Mouse (Mus musculus) heart, embryonic 14.5 days (tissue): ENCODE measurements around the gene Impg1. TPM values are rescaled to one million over a fixed set of nuclear protein-coding genes. Genes with fewer than 3 reads are reported as not detected.

Source experiments
- ATAC-seq: fragments of 200-750 bp; cut with Nextera tagmentation; 2 replicates; pipeline ENCODE4 v1.8.0; 2017; ENCODE audit warnings: low read depth, moderate TSS enrichment; ENCODE audit not compliant: insufficient number of reproducible peaks, insufficient read depth, low FRiP score
- H3K27ac ChIP-seq, 2 experiments: fragments of 200-500 bp in 1 of 2; fragments of 300-500 bp in 1 of 2; sonication (generic) in 1 of 2; replicated peaks in 1 of 2; 2 replicates each; pipeline ENCODE4 v1.5.1; 2012 to 2014; ENCODE audit warnings: low read depth in 2 of 2, low read length in 2 of 2, control low read depth in 1 of 2, mild to moderate bottlenecking in 1 of 2, mixed read lengths in 1 of 2; ENCODE audit not compliant: control insufficient read depth in 1 of 2, insufficient read depth in 1 of 2
- H3K27me3 ChIP-seq: fragments of 300-500 bp; sonication (generic); 2 replicates; pipeline ENCODE4 v1.6.1; 2014; ENCODE audit warnings: mild to moderate bottlenecking, low read length, control low read depth; ENCODE audit not compliant: control insufficient read depth, insufficient read depth
- H3K36me3 ChIP-seq: fragments of 300-500 bp; sonication (generic); 2 replicates; pipeline ENCODE4 v1.6.1; 2014; ENCODE audit warnings: mild to moderate bottlenecking, control low read depth, low read length, mixed read lengths; ENCODE audit not compliant: control insufficient read depth, insufficient read depth
- H3K4me1 ChIP-seq, 2 experiments: fragments of 200-500 bp in 1 of 2; fragments of 300-500 bp in 1 of 2; sonication (generic) in 1 of 2; 2 replicates each; pipeline ENCODE4 v1.6.1; 2012 to 2014; ENCODE audit warnings: low read length in 2 of 2, control low read depth in 1 of 2, mixed read lengths in 1 of 2; ENCODE audit not compliant: control insufficient read depth in 2 of 2, insufficient read depth in 2 of 2
- H3K4me2 ChIP-seq: fragments of 300-500 bp; sonication (generic); 2 replicates; pipeline ENCODE4 v1.6.1; 2014; ENCODE audit warnings: mild to moderate bottlenecking, low read length
- H3K4me3 ChIP-seq, 2 experiments: fragments of 200-500 bp in 1 of 2; fragments of 300-500 bp in 1 of 2; sonication (generic) in 1 of 2; 2 replicates each; pipeline ENCODE4 v1.5.1; 2012 to 2014; ENCODE audit warnings: low read length in 2 of 2, mild to moderate bottlenecking in 2 of 2, control low read depth in 1 of 2, low read depth in 1 of 2, moderate library complexity in 1 of 2; ENCODE audit not compliant: control insufficient read depth in 1 of 2, insufficient read depth in 1 of 2
- H3K9ac ChIP-seq: fragments of 300-500 bp; sonication (generic); 2 replicates; pipeline ENCODE4 v1.6.1; 2014; ENCODE audit warnings: mild to moderate bottlenecking, low read length
- H3K9me3 ChIP-seq: fragments of 300-500 bp; sonication (generic); 2 replicates; pipeline ENCODE4 v1.6.1; 2016; ENCODE audit warnings: low read length, control low read depth; ENCODE audit not compliant: control insufficient read depth
- WGBS: fragments of 180-500 bp; shearing (Covaris S2); extraction: QIAGEN DNeasy Blood & Tissue Kit; methylation state at CpG from one replicate; pipeline ENCODE4 v1.1.7; 2014; 5-methylcytosine and 5-hydroxymethylcytosine counted together
- polyA plus RNA-seq: library from polyadenylated mRNA; unstranded; fragments of >200 nt; fragmentation: Nextera tagmentation; extraction: Ambion mirVana; gene quantifications from 2 replicates; pipeline ENCODE4 v1.2.1, GENCODE M21; 2014

Gene Impg1
- polyA plus RNA-seq, 1 experiment from 2014 or later = not detected

GRCm38 (mm10) chr9:80280724-80281123 is 184.6 kb downstream of the Impg1 start:
- ATAC-seq = no peak
- Histone ChIP-seq H3K9me3 (no peaks in the 10 kb centered on the region), H3K27ac (no peak overlapping the region), H3K4me1 (peaks cover 0 to 3% of the 10 kb centered on the region in 2 experiments; a peak in 1 of 4 replicates), H3K9ac (no peak overlapping the region), H3K4me3 (no peak overlapping the region), H3K27me3 (no peaks in the 10 kb centered on the region), H3K36me3 (peaks cover 39% of the 10 kb centered on the region), H3K4me2 (no peak overlapping the region)
- 93% methylated on average over 1 of the region's 1 CpGs for WGBS

GRCm38 (mm10) chr9:80277770-80278169 is 187.5 kb downstream of the Impg1 start:
- H3K4me3 ChIP-seq = no peak overlapping the region
- 49% methylated on average over 6 of the region's 6 CpGs for WGBS
- peaks cover 40% of the 10 kb centered on the region for H3K36me3 ChIP-seq
- H3K4me1 ChIP-seq = peaks cover 0 to 3% of the 10 kb centered on the region in 2 experiments; a peak in 1 of 4 replicates
- no peaks in the 10 kb centered on the region for H3K27me3 ChIP-seq
- H3K9me3 ChIP-seq = no peaks in the 10 kb centered on the region
- ATAC-seq = no peak
- no peak overlapping the region for H3K27ac ChIP-seq
- H3K9ac ChIP-seq = no peak overlapping the region
- no peak overlapping the region for H3K4me2 ChIP-seq

- no peak overlapping the region for H3K4me3 ChIP-seq
- WGBS = 62% methylated on average over 2 of the region's 2 CpGs
- H3K9ac ChIP-seq = no peak overlapping the region
- no peak overlapping the region for H3K27ac ChIP-seq
- peaks cover 38% of the 10 kb centered on the region for H3K36me3 ChIP-seq
- H3K4me2 ChIP-seq = no peak overlapping the region
- no peaks in the 10 kb centered on the region for H3K9me3 ChIP-seq
- ATAC-seq = no peak
- H3K27me3 ChIP-seq = no peaks in the 10 kb centered on the region
- H3K4me1 ChIP-seq = peaks cover 0 to 3% of the 10 kb centered on the region in 2 experiments; a peak in 1 of 4 replicates
Measured at GRCm38 (mm10) chr9:80277157-80277556, 188.1 kb downstream of the Impg1 start.

DNA sequence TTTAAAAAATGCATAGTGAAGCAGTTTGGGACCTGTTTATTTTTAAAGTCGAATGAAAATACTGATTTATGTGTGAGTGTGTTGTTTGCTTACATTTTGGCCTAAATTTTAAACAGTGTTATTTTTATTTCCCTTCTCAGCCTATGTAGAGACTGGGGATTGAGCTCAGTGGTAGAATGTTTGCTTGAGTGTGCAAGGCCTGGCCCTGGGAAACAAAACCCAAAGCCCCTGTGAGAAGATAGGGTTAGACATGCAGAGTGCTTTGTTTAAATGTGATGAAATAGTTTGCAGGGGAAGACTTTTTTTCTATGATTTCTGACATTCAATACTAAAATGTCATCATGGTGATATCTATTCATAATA is 189.5 kb downstream of the Impg1 start:
- no peak overlapping the region for H3K9ac ChIP-seq
- ATAC-seq = no peak
- H3K4me3 ChIP-seq = no peak overlapping the region
- H3K4me2 ChIP-seq = no peak overlapping the region
- no peak overlapping the region for H3K27ac ChIP-seq
- H3K9me3 ChIP-seq = no peaks in the 10 kb centered on the region
- H3K4me1 ChIP-seq = peaks cover 0 to 3% of the 10 kb centered on the region in 2 experiments; a peak in 1 of 4 replicates
- no peaks in the 10 kb centered on the region for H3K27me3 ChIP-seq
- WGBS = 81% methylated on average over 1 of the region's 1 CpGs
- peaks cover 30% of the 10 kb centered on the region for H3K36me3 ChIP-seq

- Histone ChIP-seq H3K27ac (no peak overlapping the region), H3K4me3 (no peak overlapping the region), H3K36me3 (peaks cover 32% of the 10 kb centered on the region), H3K9me3 (no peaks in the 10 kb centered on the region), H3K4me1 (peaks cover 0 to 3% of the 10 kb centered on the region in 2 experiments; a peak in 1 of 4 replicates), H3K27me3 (no peaks in the 10 kb centered on the region), H3K4me2 (no peak overlapping the region), H3K9ac (no peak overlapping the region)
- no peak for ATAC-seq
- WGBS = 82% methylated on average over 8 of the region's 8 CpGs
Measured at GRCm38 (mm10) chr9:80275053-80275771, 190.1 kb downstream of the Impg1 start.

- H3K9ac ChIP-seq = no peak overlapping the region
- no peaks in the 10 kb centered on the region for H3K9me3 ChIP-seq
- no peak overlapping the region for H3K4me2 ChIP-seq
- ATAC-seq = no peak
- peaks cover 0 to 3% of the 10 kb centered on the region in 2 experiments; a peak in 1 of 4 replicates for H3K4me1 ChIP-seq
- peaks cover 34% of the 10 kb centered on the region for H3K36me3 ChIP-seq
- WGBS = 90% methylated on average over 1 of the region's 1 CpGs
- no peak overlapping the region for H3K27ac ChIP-seq
- no peaks in the 10 kb centered on the region for H3K27me3 ChIP-seq
- H3K4me3 ChIP-seq = no peak overlapping the region
Measured at GRCm38 (mm10) chr9:80272951-80273350, 192.3 kb downstream of the Impg1 start.

DNA sequence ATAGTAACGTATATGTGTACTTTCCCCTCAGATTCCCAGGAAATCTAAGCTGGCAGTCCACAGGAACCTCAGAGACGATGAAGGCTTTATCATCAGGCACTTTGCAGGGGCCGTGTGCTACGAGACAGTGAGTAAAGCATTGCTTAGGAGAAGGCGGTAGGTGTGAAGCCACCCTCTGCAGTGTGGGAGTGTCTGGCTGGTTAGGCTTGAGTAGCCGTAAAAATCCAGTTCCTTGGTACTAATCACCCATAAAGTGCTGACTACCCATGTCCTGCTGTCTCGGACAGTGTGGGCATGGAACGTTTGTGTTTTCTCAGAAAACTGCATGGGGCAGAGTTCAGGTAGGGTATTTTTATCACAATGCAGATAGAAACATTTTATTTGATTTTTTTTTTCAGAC is 195.7 kb downstream of the Impg1 start:
- Histone ChIP-seq H3K4me3 (no peak overlapping the region), H3K36me3 (peaks cover 27% of the 10 kb centered on the region), H3K9me3 (no peaks in the 10 kb centered on the region), H3K4me2 (no peak overlapping the region), H3K4me1 (no peaks in the 10 kb centered on the region), H3K9ac (no peak overlapping the region), H3K27ac (no peak overlapping the region), H3K27me3 (no peaks in the 10 kb centered on the region)
- WGBS = 44% methylated on average over 8 of the region's 8 CpGs
- ATAC-seq = no peak

DNA sequence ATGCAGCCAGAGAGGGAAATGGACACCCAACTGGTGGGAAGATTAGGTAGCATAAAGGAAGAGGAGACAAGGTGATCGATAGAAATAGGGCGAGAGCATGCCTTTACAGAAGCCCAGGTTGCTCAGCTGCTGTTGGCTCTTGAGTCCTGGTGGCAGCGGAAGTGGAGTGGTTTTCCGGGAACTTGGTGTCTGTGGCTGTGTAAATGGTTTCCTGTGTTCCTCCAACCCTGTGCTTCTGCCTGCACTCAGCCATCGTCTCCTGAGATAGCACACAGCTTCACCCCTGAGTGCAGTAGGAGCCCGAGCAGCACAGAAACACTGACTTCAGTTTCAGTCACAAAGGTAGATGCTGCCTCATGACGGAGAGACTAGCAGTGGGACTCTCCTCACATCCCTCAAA is 198.8 kb downstream of the Impg1 start:
- Histone ChIP-seq H3K9ac (no peak overlapping the region), H3K9me3 (no peaks in the 10 kb centered on the region), H3K4me1 (peaks cover 8 to 12% of the 10 kb centered on the region in 2 experiments), H3K4me3 (no peak overlapping the region), H3K27ac (no peak overlapping the region), H3K27me3 (no peaks in the 10 kb centered on the region), H3K36me3 (peaks cover 26% of the 10 kb centered on the region), H3K4me2 (no peak overlapping the region)
- 73% methylated on average over 7 of the region's 7 CpGs for WGBS
- ATAC-seq = no peak
